Mouse (Mus musculus) spleen, adult 2 months (tissue): Measurements from ENCODE around the gene Gadl1.
A peak's percentile ranks its signal among the peaks of the same experiment; 100 is the strongest.

Experiments
- CTCF ChIP-seq: fragments of 200-500 bp; IDR thresholded peaks from 2 replicates; pipeline ENCODE4 v1.5.1; 2011; ENCODE audit warnings: mild to moderate bottlenecking, inconsistent platforms; ENCODE audit not compliant: insufficient read depth, insufficient read length, insufficient replicate concordance; ENCODE audit errors: extremely low read depth
- POLR2A ChIP-seq: fragments of 200-500 bp; IDR thresholded peaks from 2 replicates; pipeline ENCODE4 v1.6.1; 2011; ENCODE audit warnings: low read depth, low read length, inconsistent platforms

DNA sequence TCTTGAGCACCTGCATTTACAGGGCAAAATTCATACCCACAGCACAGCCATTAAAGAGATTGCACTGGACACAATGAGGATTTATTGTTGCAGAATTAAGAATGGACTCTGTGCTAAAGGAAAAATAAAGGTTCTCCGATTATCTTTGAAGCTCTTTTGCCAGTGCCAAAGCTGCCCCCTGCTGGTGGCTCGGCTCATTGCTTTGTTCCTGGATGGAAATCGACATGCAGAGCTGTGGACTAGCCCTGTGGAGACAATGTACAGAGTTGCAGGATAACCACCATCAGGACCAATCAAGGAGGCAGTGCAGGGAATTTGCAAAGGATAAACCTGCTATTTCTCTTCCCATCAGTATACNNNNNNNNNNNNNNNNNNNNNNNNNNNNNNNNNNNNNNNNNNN, 132.5 kb downstream of the Gadl1 start:
- TF ChIP-seq CTCF (peak; percentile 81; the same call in 1 of the 2 replicates), POLR2A (no peak)
